Mouse (Mus musculus) T-cell, adult 2 months (primary cell): ENCODE results near the gene Vwc2l.

Source experiments
- DNase-seq: peaks from one replicate; pipeline ENCODE4 v3.0.0; 2022; ENCODE audit warnings: low spot score

Gene Vwc2l

GRCm38 (mm10) chr1:70725655-70726066, at the start of gene Vwc2l:
Vwc2l (plus strand) TSS chr1:70725715.
- no peak for DNase-seq

GRCm38 (mm10) chr1:70692529-70692928, 33.0 kb upstream of the Vwc2l start:
- no peak for DNase-seq

- no peak for DNase-seq
These were observed 25.2 kb upstream of the Vwc2l start for GRCm38 (mm10) chr1:70700270-70700669.

- no peak for DNase-seq
These were observed 21.6 kb upstream of the Vwc2l start for GRCm38 (mm10) chr1:70703934-70704333.

GRCm38 (mm10) chr1:70705821-70706220, 19.7 kb upstream of the Vwc2l start:
- no peak for DNase-seq

- no peak for DNase-seq
These were observed 470 bp upstream of the Vwc2l start for GRCm38 (mm10) chr1:70725045-70725444.

GRCm38 (mm10) chr1:70787146-70787545, 61.6 kb downstream of the Vwc2l start:
- DNase-seq = no peak

- no peak for DNase-seq
These were observed 66.1 kb downstream of the Vwc2l start for GRCm38 (mm10) chr1:70791636-70792035.

GRCm38 (mm10) chr1:70795094-70795493, 69.6 kb downstream of the Vwc2l start:
- DNase-seq = no peak

- no peak for DNase-seq
These were observed 77.9 kb downstream of the Vwc2l start for GRCm38 (mm10) chr1:70803401-70803800.

- DNase-seq = no peak
These were observed 97.6 kb downstream of the Vwc2l start for GRCm38 (mm10) chr1:70823111-70823510.

GRCm38 (mm10) chr1:70833262-70833661, 107.7 kb downstream of the Vwc2l start:
- no peak for DNase-seq

GRCm38 (mm10) chr1:70842222-70842621, 116.7 kb downstream of the Vwc2l start:
- DNase-seq = no peak

- DNase-seq = no peak
These were observed 119.8 kb downstream of the Vwc2l start for GRCm38 (mm10) chr1:70845276-70845675.

- no peak for DNase-seq
These were observed 126.3 kb downstream of the Vwc2l start for GRCm38 (mm10) chr1:70851633-70852390.

- DNase-seq = no peak
These were observed 127.9 kb downstream of the Vwc2l start for GRCm38 (mm10) chr1:70853446-70853845.

GRCm38 (mm10) chr1:70855912-70856311, 130.4 kb downstream of the Vwc2l start:
- DNase-seq = no peak

GRCm38 (mm10) chr1:70861672-70862071, 136.2 kb downstream of the Vwc2l start:
- no peak for DNase-seq

- DNase-seq = no peak
These were observed 140.6 kb downstream of the Vwc2l start for GRCm38 (mm10) chr1:70866137-70866536.

- no peak for DNase-seq
These were observed 155.0 kb downstream of the Vwc2l start for GRCm38 (mm10) chr1:70880496-70880895.

- DNase-seq = no peak
These were observed 155.8 kb downstream of the Vwc2l start for GRCm38 (mm10) chr1:70881269-70881668.

- DNase-seq = no peak
These were observed 158.6 kb downstream of the Vwc2l start for GRCm38 (mm10) chr1:70884156-70884555.

GRCm38 (mm10) chr1:70902311-70902710, 176.8 kb downstream of the Vwc2l start:
- no peak for DNase-seq

GRCm38 (mm10) chr1:70907366-70907765, 181.9 kb downstream of the Vwc2l start:
- DNase-seq = no peak
